Mouse (Mus musculus) lung, adult 2 months (tissue): ENCODE measurements around the gene Stag2. TPM values are rescaled to one million over a fixed set of nuclear protein-coding genes. Genes with fewer than 3 reads are reported as not detected.

Source experiments
- DNase-seq: peaks from one replicate; pipeline ENCODE4 v3.0.0; 2022
- H3K4me1 ChIP-seq: fragments of 200-500 bp; 2 replicates; pipeline ENCODE4 v1.6.1; 2011; ENCODE audit warnings: low read length; ENCODE audit not compliant: control insufficient read depth, insufficient read depth
- H3K4me3 ChIP-seq: fragments of 200-500 bp; replicated peaks from 2 replicates; pipeline ENCODE3; 2011; ENCODE audit warnings: low read depth, mild to moderate bottlenecking, control low read depth, low read length; ENCODE audit errors: extremely low read depth
- CTCF ChIP-seq: fragments of 200-500 bp; IDR thresholded peaks from 2 replicates; pipeline ENCODE4 v1.5.1; 2011; ENCODE audit warnings: mild to moderate bottlenecking, low read length, control low read depth; ENCODE audit not compliant: insufficient read depth
- POLR2A ChIP-seq: fragments of 200-500 bp; IDR thresholded peaks from 2 replicates; pipeline ENCODE4 v1.6.1; 2011; ENCODE audit warnings: low read depth, mild to moderate bottlenecking, control low read depth, low read length, borderline replicate concordance; ENCODE audit errors: extremely low read depth
- WGBS: fragments of 180-500 bp; shearing (Covaris S2); methylation state at CpG from one replicate; pipeline ENCODE4 v1.1.7; 2018; 5-methylcytosine and 5-hydroxymethylcytosine counted together
- polyA plus RNA-seq: library from polyadenylated mRNA; depleted of rRNA; stranded (reverse); fragments of >200 nt; gene quantifications from 2 replicates; pipeline ENCODE4 v1.2.3, GENCODE M21; 2012; rRNA removed

Gene Stag2
- 6.9 and 12.2 TPM in 2 replicates for polyA plus RNA-seq

- peak; percentile 76 for DNase-seq
- peak; percentile 44; the same call in 1 of the 2 replicates for TF ChIP-seq CTCF
- TF ChIP-seq POLR2A: peak; percentile 44; the same call in 1 of the 2 replicates
- 20% methylated on average over 76 of the region's 76 CpGs for WGBS
Observed at GRCm38 (mm10) chrX:42148788-42149556, at the start of gene Stag2. Gene Stag2 (plus strand): TSS chrX:42149317.

GRCm38 (mm10) chrX:42107137-42107536 is 42.0 kb upstream of the Stag2 start:
- TF ChIP-seq POLR2A (no peak), CTCF (no peak)
- Histone ChIP-seq H3K4me1 (no peaks in the 10 kb centered on the region), H3K4me3 (no peak overlapping the region)
- DNase-seq: no peak
- WGBS: 63% methylated on average over 6 of the region's 6 CpGs

More at GRCm38 (mm10) chrX:42148788-42149556, at the start of gene Stag2:
- Histone ChIP-seq H3K4me1 (peaks cover 4% of the 10 kb centered on the region; the same call in 1 of the 2 replicates), H3K4me3 (peak within 1 kb of the TSS; percentile 99)

- no peak for DNase-seq
- TF ChIP-seq POLR2A: no peak
- Histone ChIP-seq H3K4me3 (no peak overlapping the region), H3K4me1 (no peaks in the 10 kb centered on the region)
- WGBS: 63% methylated on average over 1 of the region's 1 CpGs
Observed at GRCm38 (mm10) chrX:42110585-42110984, 38.5 kb upstream of the Stag2 start.

- Histone ChIP-seq H3K4me3 (no peak overlapping the region), H3K4me1 (no peaks in the 10 kb centered on the region)
- WGBS: 88% methylated on average over 6 of the region's 6 CpGs
- no peak for TF ChIP-seq POLR2A
- no peak for TF ChIP-seq CTCF
- no peak for DNase-seq
Observed at GRCm38 (mm10) chrX:42119442-42120048, 29.6 kb upstream of the Stag2 start.

- Histone ChIP-seq H3K4me1 (no peaks in the 10 kb centered on the region), H3K4me3 (no peak overlapping the region)
- no peak for DNase-seq
- no peak for TF ChIP-seq CTCF
- TF ChIP-seq POLR2A: no peak
- 69% methylated on average over 5 of the region's 5 CpGs for WGBS
Observed at GRCm38 (mm10) chrX:42124963-42125697, 24.0 kb upstream of the Stag2 start.

- TF ChIP-seq POLR2A: no peak
- no peak for TF ChIP-seq CTCF
- DNase-seq: peak; percentile 13
- no peaks in the 10 kb centered on the region for H3K4me1 ChIP-seq
Observed at GRCm38 (mm10) chrX:42139882-42140281, 9.2 kb upstream of the Stag2 start.

GRCm38 (mm10) chrX:42142620-42143019 is 6.5 kb upstream of the Stag2 start:
- H3K4me1 ChIP-seq: no peaks in the 10 kb centered on the region
- TF ChIP-seq CTCF: no peak
- TF ChIP-seq POLR2A: no peak
- no peak overlapping the region for H3K4me3 ChIP-seq
- WGBS: 79% methylated on average over 3 of the region's 3 CpGs
- DNase-seq: no peak

More at GRCm38 (mm10) chrX:42139882-42140281, 9.2 kb upstream of the Stag2 start:
- WGBS: 44% methylated on average over 9 of the region's 9 CpGs
- H3K4me3 ChIP-seq: no peak overlapping the region

GRCm38 (mm10) chrX:42143991-42144390 is 5.1 kb upstream of the Stag2 start:
- Histone ChIP-seq H3K4me1 (peaks cover 4% of the 10 kb centered on the region; the same call in 1 of the 2 replicates), H3K4me3 (no peak overlapping the region)
- TF ChIP-seq POLR2A (no peak), CTCF (no peak)
- DNase-seq: no peak
- WGBS: 73% methylated on average over 4 of the region's 4 CpGs

- 36% methylated on average over 5 of the region's 5 CpGs for WGBS
- DNase-seq: peak; percentile 35
- TF ChIP-seq CTCF (no peak), POLR2A (no peak)
- H3K4me3 ChIP-seq: peak overlapping the region; percentile 6
- peaks cover 4% of the 10 kb centered on the region; the same call in 1 of the 2 replicates for H3K4me1 ChIP-seq
Observed at GRCm38 (mm10) chrX:42148016-42148451, 1.1 kb upstream of the Stag2 start.
